Mouse (Mus musculus): ENCODE measurements around the gene Bmt2.

DNA sequence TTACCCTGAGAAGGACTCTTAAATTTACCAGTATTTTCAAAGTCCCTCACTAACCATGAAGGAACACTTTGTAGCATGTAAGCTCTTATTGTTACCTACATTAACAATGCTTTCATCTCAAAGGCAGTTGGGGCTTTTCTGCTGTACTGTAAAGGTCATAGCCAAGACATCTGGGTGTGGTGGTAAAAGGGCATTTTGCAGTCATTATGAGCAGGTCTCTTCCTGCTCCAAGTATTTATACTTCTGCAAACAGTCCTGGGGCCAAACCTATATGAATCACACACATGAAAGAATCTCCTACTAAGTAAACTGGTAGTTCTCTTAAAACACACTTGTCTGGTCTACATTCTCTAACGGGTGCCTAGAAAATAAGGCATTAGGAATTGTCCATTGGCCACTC, 95.7 kb downstream of the Bmt2 start:
- TF ChIP-seq POLR2A (IDR thresholded peaks at IDR 0.05; ENCODE audit: borderline replicate concordance, control insufficient read depth, low read depth, low read length) (no peak), CTCF (IDR thresholded peaks at IDR 0.05; ENCODE audit: control insufficient read depth, insufficient read depth, low read length) (no peak)

Data from bone marrow, adult 2 months (tissue).